Mouse (Mus musculus): ENCODE data around the gene Stk36.

The Stk36 gene

GRCm38 (mm10) chr1:74668371-74668770, 67.1 kb downstream of the Stk36 start:
- no peak for DNase-seq (ENCODE audit: low spot score in 2 of 2)

- DNase-seq (ENCODE audit: low spot score in 2 of 2) = no peak
Measured at GRCm38 (mm10) chr1:74672731-74673130, 71.5 kb downstream of the Stk36 start.

- DNase-seq (ENCODE audit: low spot score in 2 of 2) = no peak
Measured at GRCm38 (mm10) chr1:74676863-74677262, 75.6 kb downstream of the Stk36 start.

- no peak for DNase-seq (ENCODE audit: low spot score in 2 of 2)
Measured at GRCm38 (mm10) chr1:74677843-74678242, 76.6 kb downstream of the Stk36 start.
